Mouse (Mus musculus): ENCODE measurements around the gene Pcdh7.
"Not testable (repeated sequence)": the region's sequence is repeated elsewhere in the genome, so short reads cannot be mapped to it uniquely, and the experiment has no call there.

Pcdh7 gene

GRCm38 (mm10) chr5:57717906-57718875 is at the start of gene Pcdh7:
Gene Pcdh7, plus strand, starts transcription at chr5:57717967.
- ATAC-seq (ENCODE audit: insufficient number of reproducible peaks, low FRiP score, low TSS enrichment): 0 out of 2 replicates have a peak, but pooled peaks have one; percentile 4

GRCm38 (mm10) chr5:57676970-57677369 is 40.8 kb upstream of the Pcdh7 start:
- ATAC-seq (ENCODE audit: insufficient number of reproducible peaks, low FRiP score, low TSS enrichment): not testable (repeated sequence)

GRCm38 (mm10) chr5:57708396-57708795 is 9.4 kb upstream of the Pcdh7 start:
- ATAC-seq (ENCODE audit: insufficient number of reproducible peaks, low FRiP score, low TSS enrichment): no peak

GRCm38 (mm10) chr5:57713980-57714379 is 3.8 kb upstream of the Pcdh7 start:
- ATAC-seq (ENCODE audit: insufficient number of reproducible peaks, low FRiP score, low TSS enrichment): no peak

- ATAC-seq (ENCODE audit: insufficient number of reproducible peaks, low FRiP score, low TSS enrichment): peak; percentile 16
These were observed 2.9 kb upstream of the Pcdh7 start for GRCm38 (mm10) chr5:57714621-57715523.

GRCm38 (mm10) chr5:57715524-57716400 is 2.0 kb upstream of the Pcdh7 start:
- ATAC-seq (ENCODE audit: insufficient number of reproducible peaks, low FRiP score, low TSS enrichment): peak; percentile 60

- no peak for ATAC-seq (ENCODE audit: insufficient number of reproducible peaks, low FRiP score, low TSS enrichment)
These were observed 1.1 kb upstream of the Pcdh7 start for GRCm38 (mm10) chr5:57716421-57717237.

- 0 out of 2 replicates have a peak, but pooled peaks have one; percentile 7 for ATAC-seq (ENCODE audit: insufficient number of reproducible peaks, low FRiP score, low TSS enrichment)
These were observed 395 bp upstream of the Pcdh7 start for GRCm38 (mm10) chr5:57717238-57717905.

GRCm38 (mm10) chr5:57718876-57719593 is 1.3 kb downstream of the Pcdh7 start:
- no peak for ATAC-seq (ENCODE audit: insufficient number of reproducible peaks, low FRiP score, low TSS enrichment)

GRCm38 (mm10) chr5:57719594-57720185 is 1.9 kb downstream of the Pcdh7 start:
- no peak for ATAC-seq (ENCODE audit: insufficient number of reproducible peaks, low FRiP score, low TSS enrichment)

- ATAC-seq (ENCODE audit: insufficient number of reproducible peaks, low FRiP score, low TSS enrichment): no peak
These were observed 2.6 kb downstream of the Pcdh7 start for GRCm38 (mm10) chr5:57720206-57720880.

- ATAC-seq (ENCODE audit: insufficient number of reproducible peaks, low FRiP score, low TSS enrichment): no peak
These were observed 3.5 kb downstream of the Pcdh7 start for GRCm38 (mm10) chr5:57721148-57721712.

GRCm38 (mm10) chr5:57721927-57722326 is 4.2 kb downstream of the Pcdh7 start:
- no peak for ATAC-seq (ENCODE audit: insufficient number of reproducible peaks, low FRiP score, low TSS enrichment)

- ATAC-seq (ENCODE audit: insufficient number of reproducible peaks, low FRiP score, low TSS enrichment): no peak
These were observed 15.7 kb downstream of the Pcdh7 start for GRCm38 (mm10) chr5:57733451-57733850.

- ATAC-seq (ENCODE audit: insufficient number of reproducible peaks, low FRiP score, low TSS enrichment): no peak
These were observed 18.0 kb downstream of the Pcdh7 start for GRCm38 (mm10) chr5:57735723-57736122.

GRCm38 (mm10) chr5:57742924-57743323 is 25.2 kb downstream of the Pcdh7 start:
- peak; percentile 91; the same call in 1 of the 2 replicates for ATAC-seq (ENCODE audit: insufficient number of reproducible peaks, low FRiP score, low TSS enrichment)

All from cerebellum, adult (tissue).